Mouse (Mus musculus) T-helper 2 cell (primary cell): Measurements from ENCODE around the gene Naa38.

ENCODE experiments used
- in situ Hi-C: fragments of 300-600 bp; cut with MboI, MseI; formaldehyde crosslinking; loops from one replicate; pipeline ENCODE4 v1.15.1; 2025; ENCODE audit warnings: high pct_unique_total_duplicates

The Naa38 gene

GRCm38 (mm10) chr11:69400083-69400850 lies 5.0 kb downstream of the Naa38 start:
- in situ Hi-C loops: loop anchor here (25.0 kb wide), 1 partner anchor 1262 kb away; the partner anchor contains the start of genes Eno3, Pfn1 and Spag7

GRCm38 (mm10) chr11:69401210-69401637 lies 5.9 kb downstream of the Naa38 start:
- in situ Hi-C loops: loop anchor here (25.0 kb wide), 1 partner anchor 1261 kb away; the partner anchor contains the start of genes Eno3, Pfn1 and Spag7

GRCm38 (mm10) chr11:69401987-69402386 lies 6.7 kb downstream of the Naa38 start:
- in situ Hi-C loops: loop anchor here (25.0 kb wide), 1 partner anchor 1260 kb away; the partner anchor contains the start of genes Eno3, Pfn1 and Spag7

GRCm38 (mm10) chr11:69403691-69404594 lies 8.7 kb downstream of the Naa38 start:
- in situ Hi-C loops: loop anchor here (25.0 kb wide), 1 partner anchor 1258 kb away; the partner anchor contains the start of genes Eno3, Pfn1 and Spag7

GRCm38 (mm10) chr11:69404595-69405396 lies 9.5 kb downstream of the Naa38 start:
- in situ Hi-C loops: loop anchor here (25.0 kb wide), 1 partner anchor 1258 kb away; the partner anchor contains the start of genes Eno3, Pfn1 and Spag7

- in situ Hi-C loops: loop anchor here (25.0 kb wide), 1 partner anchor 1257 kb away; the partner anchor contains the start of genes Eno3, Pfn1 and Spag7
Measured at GRCm38 (mm10) chr11:69405397-69406200, 10.3 kb downstream of the Naa38 start.

- in situ Hi-C loops: loop anchor here (25.0 kb wide), 1 partner anchor 1256 kb away; the partner anchor contains the start of genes Eno3, Pfn1 and Spag7
Measured at GRCm38 (mm10) chr11:69406282-69406681, 11.0 kb downstream of the Naa38 start.

GRCm38 (mm10) chr11:69406867-69407723 lies 11.8 kb downstream of the Naa38 start:
- in situ Hi-C loops: loop anchor here (25.0 kb wide), 1 partner anchor 1255 kb away; the partner anchor contains the start of genes Eno3, Pfn1 and Spag7

- in situ Hi-C loops: loop anchor here (25.0 kb wide), 1 partner anchor 1255 kb away; the partner anchor contains the start of genes Eno3, Pfn1 and Spag7
Measured at GRCm38 (mm10) chr11:69407724-69408004, 12.4 kb downstream of the Naa38 start.

- in situ Hi-C loops: loop anchor here (25.0 kb wide), 1 partner anchor 1254 kb away; the partner anchor contains the start of genes Eno3, Pfn1 and Spag7
Measured at GRCm38 (mm10) chr11:69408541-69409377, 13.5 kb downstream of the Naa38 start.

- in situ Hi-C loops: loop anchor here (25.0 kb wide), 1 partner anchor 1253 kb away; the partner anchor contains the start of genes Eno3, Pfn1 and Spag7
Measured at GRCm38 (mm10) chr11:69409378-69410044, 14.2 kb downstream of the Naa38 start.

- in situ Hi-C loops: loop anchor here (25.0 kb wide), 1 partner anchor 1252 kb away; the partner anchor contains the start of genes Eno3, Pfn1 and Spag7
Measured at GRCm38 (mm10) chr11:69410045-69410309, 14.7 kb downstream of the Naa38 start.

- in situ Hi-C loops: loop anchor here (25.0 kb wide), 1 partner anchor 1252 kb away; the partner anchor contains the start of genes Eno3, Pfn1 and Spag7
Measured at GRCm38 (mm10) chr11:69410310-69411072, 15.2 kb downstream of the Naa38 start.

- in situ Hi-C loops: loop anchor here (25.0 kb wide), 1 partner anchor 1251 kb away; the partner anchor contains the start of genes Eno3, Pfn1 and Spag7
Measured at GRCm38 (mm10) chr11:69411073-69411535, 15.8 kb downstream of the Naa38 start.

GRCm38 (mm10) chr11:69411538-69412203 lies 16.4 kb downstream of the Naa38 start:
- in situ Hi-C loops: loop anchor here (25.0 kb wide), 1 partner anchor 1251 kb away; the partner anchor contains the start of genes Eno3, Pfn1 and Spag7

GRCm38 (mm10) chr11:69412548-69412947 lies 17.3 kb downstream of the Naa38 start:
- in situ Hi-C loops: loop anchor here (25.0 kb wide), 1 partner anchor 1250 kb away; the partner anchor contains the start of genes Eno3, Pfn1 and Spag7
